Mouse (Mus musculus): ENCODE results near the gene Clstn1. TPM values are rescaled to one million over a fixed set of nuclear protein-coding genes. Genes with fewer than 3 reads are reported as not detected.

Gene Clstn1
- 228 and 232 TPM in 2 replicates for polyA plus RNA-seq (2015; fragmentation: Nextera tagmentation; extraction: Ambion mirVana)

GRCm38 (mm10) chr4:149586044-149586782, at the start of gene Clstn1:
TSS of gene Clstn1 (plus strand) at chr4:149586468.

Small RNA genes lying within 50 kb of the gene (microRNA-seq; reads per million reads assigned to microRNA genes)
- gene Mir5616 (not detected), gene Mir7023 (not detected)

Other genes starting within 250 kb of the Clstn1 start
- 41.2 and 43.1 TPM in 2 replicates for gene Ube4b, start 159.7 kb upstream of the Clstn1 start, polyA plus RNA-seq (2015; fragmentation: Nextera tagmentation; extraction: Ambion mirVana)
- gene Rbp7, start 131.5 kb upstream of the Clstn1 start, polyA plus RNA-seq (2015; fragmentation: Nextera tagmentation; extraction: Ambion mirVana) = 0.36 TPM in 1 of 2 replicates, not detected in the other
- gene Tmem274, start 109.1 kb upstream of the Clstn1 start, polyA plus RNA-seq (2015; fragmentation: Nextera tagmentation; extraction: Ambion mirVana) = not detected in 2 replicates
- 6.0 and 6.3 TPM in 2 replicates for gene Nmnat1, start 101.3 kb upstream of the Clstn1 start, polyA plus RNA-seq (2015; fragmentation: Nextera tagmentation; extraction: Ambion mirVana)
- 27.7 and 33.7 TPM in 2 replicates for gene Lzic, start 101.2 kb upstream of the Clstn1 start, polyA plus RNA-seq (2015; fragmentation: Nextera tagmentation; extraction: Ambion mirVana)
- 116 and 124 TPM in 2 replicates for gene Ctnnbip1, start 68.2 kb upstream of the Clstn1 start, polyA plus RNA-seq (2015; fragmentation: Nextera tagmentation; extraction: Ambion mirVana)
- gene Pik3cd, start 116.1 kb downstream of the Clstn1 start, polyA plus RNA-seq (2015; fragmentation: Nextera tagmentation; extraction: Ambion mirVana) = 10.8 and 12.0 TPM in 2 replicates
- 40.6 and 45.4 TPM in 2 replicates for gene Tmem201, start 151.6 kb downstream of the Clstn1 start, polyA plus RNA-seq (2015; fragmentation: Nextera tagmentation; extraction: Ambion mirVana)
- 54.1 and 56.3 TPM in 2 replicates for gene Slc25a33, start 187.8 kb downstream of the Clstn1 start, polyA plus RNA-seq (2015; fragmentation: Nextera tagmentation; extraction: Ambion mirVana)